Mouse (Mus musculus) layer of hippocampus, postnatal 25 days (tissue): ENCODE measurements around the gene Ick. TPM values are rescaled to one million over a fixed set of nuclear protein-coding genes. Genes with fewer than 3 reads are reported as not detected.

Experiments
- DNase-seq, 2 experiments: peaks; one replicate each; pipeline ENCODE4 v3.0.0; 2022; ENCODE audit warnings: mixed read lengths in 2 of 2, low spot score in 1 of 2; ENCODE audit errors: extremely low spot score in 1 of 2
- total RNA-seq, 2 experiments: library from RNA; stranded (reverse); gene quantifications; 2 replicates each; pipeline ENCODE4 v1.2.3; 2021

Ick gene
- total RNA-seq, 2 experiments from 2014 or later: 22.6 to 27.0 TPM

GRCm38 (mm10) chr9:78103965-78104560 lies 4.9 kb upstream of the Ick start:
- DNase-seq: no peak

- no peak for DNase-seq
These were observed 4.0 kb upstream of the Ick start for GRCm38 (mm10) chr9:78104973-78105372.

GRCm38 (mm10) chr9:78105501-78105932 lies 3.5 kb upstream of the Ick start:
- no peak for DNase-seq

- no peak for DNase-seq
These were observed 2.2 kb upstream of the Ick start for GRCm38 (mm10) chr9:78106821-78107220.

GRCm38 (mm10) chr9:78107582-78107911 lies 1.4 kb upstream of the Ick start:
- DNase-seq: no peak

GRCm38 (mm10) chr9:78107912-78108795 lies 838 bp upstream of the Ick start:
- DNase-seq: peak; percentile 77 to 81

GRCm38 (mm10) chr9:78109656-78110055 lies 664 bp downstream of the Ick start:
- no peak for DNase-seq

- no peak for DNase-seq
These were observed 2.5 kb downstream of the Ick start for GRCm38 (mm10) chr9:78111456-78111855.

- DNase-seq: peak; percentile 87 to 95
These were observed 4.0 kb downstream of the Ick start for GRCm38 (mm10) chr9:78112770-78113537.

- peak in 1 of 2 experiments; percentile 25 for DNase-seq
These were observed 4.5 kb downstream of the Ick start for GRCm38 (mm10) chr9:78113538-78113885.

- no peak for DNase-seq
These were observed 6.8 kb downstream of the Ick start for GRCm38 (mm10) chr9:78115746-78116145.

- no peak for DNase-seq
These were observed 8.7 kb downstream of the Ick start for GRCm38 (mm10) chr9:78117690-78118089.

- DNase-seq: no peak
These were observed 12.4 kb downstream of the Ick start for GRCm38 (mm10) chr9:78121358-78121757.

GRCm38 (mm10) chr9:78121985-78122384 lies 13.0 kb downstream of the Ick start:
- no peak for DNase-seq

GRCm38 (mm10) chr9:78122939-78123712 lies 14.1 kb downstream of the Ick start:
- no peak for DNase-seq

GRCm38 (mm10) chr9:78124297-78124696 lies 15.3 kb downstream of the Ick start:
- DNase-seq: no peak

- no peak for DNase-seq
These were observed 17.0 kb downstream of the Ick start for GRCm38 (mm10) chr9:78126007-78126406.

GRCm38 (mm10) chr9:78126643-78127042 lies 17.7 kb downstream of the Ick start:
- no peak for DNase-seq

GRCm38 (mm10) chr9:78135658-78136057 lies 26.7 kb downstream of the Ick start:
- no peak for DNase-seq

GRCm38 (mm10) chr9:78138044-78138676 lies 29.2 kb downstream of the Ick start:
- DNase-seq: no peak
